Mouse (Mus musculus): ENCODE results near the gene Rpp30. TPM values are rescaled to one million over a fixed set of nuclear protein-coding genes. Genes with fewer than 3 reads are reported as not detected.

Gene Rpp30
- polyA plus RNA-seq (2015; fragmentation: Nextera tagmentation; extraction: Ambion mirVana) = 78.2 and 82.0 TPM in 2 replicates

GRCm38 (mm10) chr19:36083262-36084225 is at the start of gene Rpp30:
Gene Rpp30, plus strand, starts transcription at chr19:36083716.
- 2% methylated on average over 34 of the region's 34 CpGs for WGBS
- Histone ChIP-seq H3K4me1 (peaks cover 8% of the 10 kb centered on the region), H3K9me3 (no peaks in the 10 kb centered on the region), H3K9ac (peak within 1 kb of the TSS; percentile 85), H3K36me3 (peaks cover 7% of the 10 kb centered on the region), H3K4me3 (peak within 1 kb of the TSS; percentile 85), H3K27ac (no peak within 1 kb of the TSS), H3K27me3 (no peaks in the 10 kb centered on the region), H3K4me2 (replicated peaks) (peak within 1 kb of the TSS; percentile 88)
- peak; percentile 96 for ATAC-seq (ENCODE audit: low FRiP score, low read depth)

GRCm38 (mm10) chr19:36046046-36046445 is 37.5 kb upstream of the Rpp30 start:
- no peaks in the 10 kb centered on the region for H3K36me3 ChIP-seq
- no peaks in the 10 kb centered on the region for H3K9me3 ChIP-seq
- H3K27ac ChIP-seq = no peak overlapping the region
- H3K27me3 ChIP-seq = 0 out of 2 replicates have a peak, but pooled peaks cover 3% of the 10 kb centered on the region
- no peak for ATAC-seq (ENCODE audit: low FRiP score, low read depth)
- no peak overlapping the region for H3K9ac ChIP-seq
- 81% methylated on average over 7 of the region's 7 CpGs for WGBS
- H3K4me2 ChIP-seq (replicated peaks) = no peak overlapping the region
- H3K4me3 ChIP-seq = no peak overlapping the region
- H3K4me1 ChIP-seq = no peaks in the 10 kb centered on the region

GRCm38 (mm10) chr19:36056502-36057221 is 26.9 kb upstream of the Rpp30 start:
- peaks cover 51% of the 10 kb centered on the region for H3K27me3 ChIP-seq
- 7% methylated on average over 49 of the region's 49 CpGs for WGBS
- H3K9me3 ChIP-seq = no peaks in the 10 kb centered on the region
- H3K9ac ChIP-seq = peak overlapping the region; percentile 63
- H3K27ac ChIP-seq = no peak overlapping the region
- no peak; the same call in 1 of the 2 replicates for ATAC-seq (ENCODE audit: low FRiP score, low read depth)
- peak overlapping the region; percentile 94 for H3K4me2 ChIP-seq (replicated peaks)
- peak overlapping the region; percentile 63 for H3K4me3 ChIP-seq
- H3K36me3 ChIP-seq = no peaks in the 10 kb centered on the region
- peaks cover 9% of the 10 kb centered on the region; the same call in 1 of the 2 replicates for H3K4me1 ChIP-seq

- no peak within 1 kb of the TSS for H3K27ac ChIP-seq
- H3K4me3 ChIP-seq = peak within 1 kb of the TSS; percentile 63
- H3K9me3 ChIP-seq = no peaks in the 10 kb centered on the region
- ATAC-seq (ENCODE audit: low FRiP score, low read depth) = peak; percentile 91
- H3K36me3 ChIP-seq = no peaks in the 10 kb centered on the region
- WGBS = under 1% methylated on average over 74 of the region's 86 CpGs
- H3K4me2 ChIP-seq (replicated peaks) = peak within 1 kb of the TSS; percentile 94
- H3K9ac ChIP-seq = peak within 1 kb of the TSS; percentile 63
- H3K4me1 ChIP-seq = peaks cover 9% of the 10 kb centered on the region; the same call in 1 of the 2 replicates
- H3K27me3 ChIP-seq = peaks cover 53% of the 10 kb centered on the region
Observed at GRCm38 (mm10) chr19:36057231-36057811, 26.2 kb upstream of the Rpp30 start, which contains the start of gene Htr7. Gene Htr7, minus strand, starts transcription at chr19:36057507.

GRCm38 (mm10) chr19:36062801-36063529 is 20.6 kb upstream of the Rpp30 start:
- WGBS = 76% methylated on average over 2 of the region's 2 CpGs
- Histone ChIP-seq H3K36me3 (no peaks in the 10 kb centered on the region), H3K27me3 (peaks cover 22% of the 10 kb centered on the region), H3K9ac (no peak overlapping the region), H3K4me1 (no peaks in the 10 kb centered on the region), H3K9me3 (no peaks in the 10 kb centered on the region), H3K27ac (no peak overlapping the region), H3K4me2 (replicated peaks) (no peak overlapping the region), H3K4me3 (no peak overlapping the region)
- no peak for ATAC-seq (ENCODE audit: low FRiP score, low read depth)

- no peaks in the 10 kb centered on the region for H3K9me3 ChIP-seq
- peak overlapping the region; percentile 51 for H3K9ac ChIP-seq
- no peaks in the 10 kb centered on the region for H3K36me3 ChIP-seq
- peak; percentile 61; the same call in 1 of the 2 replicates for ATAC-seq (ENCODE audit: low FRiP score, low read depth)
- H3K27me3 ChIP-seq = no peaks in the 10 kb centered on the region
- peaks cover 8% of the 10 kb centered on the region for H3K4me1 ChIP-seq
- H3K27ac ChIP-seq = no peak overlapping the region
- H3K4me2 ChIP-seq (replicated peaks) = peak overlapping the region; percentile 88
- 51% methylated on average over 7 of the region's 7 CpGs for WGBS
- H3K4me3 ChIP-seq = peak overlapping the region; percentile 85
Observed at GRCm38 (mm10) chr19:36082606-36083261, 782 bp upstream of the Rpp30 start.

- Histone ChIP-seq H3K4me1 (no peaks in the 10 kb centered on the region), H3K4me2 (replicated peaks) (no peak overlapping the region), H3K27me3 (no peaks in the 10 kb centered on the region), H3K27ac (no peak overlapping the region), H3K9ac (no peak overlapping the region), H3K4me3 (no peak overlapping the region), H3K36me3 (peaks cover 64% of the 10 kb centered on the region), H3K9me3 (no peaks in the 10 kb centered on the region)
- ATAC-seq (ENCODE audit: low FRiP score, low read depth) = no peak
- 52% methylated on average over 5 of the region's 5 CpGs for WGBS
Observed at GRCm38 (mm10) chr19:36090781-36091180, 7.3 kb downstream of the Rpp30 start.

GRCm38 (mm10) chr19:36097194-36097593 is 13.7 kb downstream of the Rpp30 start:
- H3K4me2 ChIP-seq (replicated peaks) = no peak overlapping the region
- H3K36me3 ChIP-seq = peaks cover 79% of the 10 kb centered on the region
- no peaks in the 10 kb centered on the region for H3K4me1 ChIP-seq
- ATAC-seq (ENCODE audit: low FRiP score, low read depth) = no peak
- no peaks in the 10 kb centered on the region for H3K9me3 ChIP-seq
- no peaks in the 10 kb centered on the region for H3K27me3 ChIP-seq
- no peak overlapping the region for H3K4me3 ChIP-seq
- H3K9ac ChIP-seq = no peak overlapping the region
- H3K27ac ChIP-seq = no peak overlapping the region
- 85% methylated on average over 3 of the region's 3 CpGs for WGBS

GRCm38 (mm10) chr19:36098265-36098664 is 14.7 kb downstream of the Rpp30 start:
- WGBS = 84% methylated on average over 1 of the region's 1 CpGs
- ATAC-seq (ENCODE audit: low FRiP score, low read depth) = no peak
- peaks cover 80% of the 10 kb centered on the region for H3K36me3 ChIP-seq

GRCm38 (mm10) chr19:36098916-36099315 is 15.4 kb downstream of the Rpp30 start:
- H3K4me3 ChIP-seq = no peak overlapping the region
- no peak overlapping the region for H3K4me2 ChIP-seq (replicated peaks)
- H3K9ac ChIP-seq = no peak overlapping the region
- H3K27me3 ChIP-seq = no peaks in the 10 kb centered on the region
- peaks cover 79% of the 10 kb centered on the region for H3K36me3 ChIP-seq
- H3K27ac ChIP-seq = no peak overlapping the region
- WGBS = 77% methylated on average over 7 of the region's 7 CpGs
- H3K4me1 ChIP-seq = no peaks in the 10 kb centered on the region
- H3K9me3 ChIP-seq = no peaks in the 10 kb centered on the region
- no peak for ATAC-seq (ENCODE audit: low FRiP score, low read depth)

More at GRCm38 (mm10) chr19:36098265-36098664, 14.7 kb downstream of the Rpp30 start:
- H3K9ac ChIP-seq = no peak overlapping the region
- no peaks in the 10 kb centered on the region for H3K4me1 ChIP-seq
- no peak overlapping the region for H3K27ac ChIP-seq
- no peaks in the 10 kb centered on the region for H3K9me3 ChIP-seq
- no peak overlapping the region for H3K4me2 ChIP-seq (replicated peaks)
- no peaks in the 10 kb centered on the region for H3K27me3 ChIP-seq
- H3K4me3 ChIP-seq = no peak overlapping the region

GRCm38 (mm10) chr19:36103909-36104308 is 20.4 kb downstream of the Rpp30 start:
- H3K9me3 ChIP-seq = no peaks in the 10 kb centered on the region
- H3K36me3 ChIP-seq = peaks cover 50% of the 10 kb centered on the region
- 87% methylated on average over 5 of the region's 5 CpGs for WGBS
- no peak overlapping the region for H3K27ac ChIP-seq
- no peak overlapping the region for H3K4me2 ChIP-seq (replicated peaks)
- no peaks in the 10 kb centered on the region for H3K4me1 ChIP-seq
- no peak for ATAC-seq (ENCODE audit: low FRiP score, low read depth)
- no peaks in the 10 kb centered on the region for H3K27me3 ChIP-seq
- no peak overlapping the region for H3K9ac ChIP-seq
- no peak overlapping the region for H3K4me3 ChIP-seq
